Mouse (Mus musculus): Measurements from ENCODE around the gene Zfp566. TPM values are rescaled to one million over a fixed set of nuclear protein-coding genes. Genes with fewer than 3 reads are reported as not detected.

Gene Zfp566
- polyA plus RNA-seq, 1 experiment: 2.8 TPM

- TF ChIP-seq POLR2A (IDR thresholded peaks at IDR 0.05; ENCODE audit: borderline replicate concordance, low read depth, low read length): no peak
- TF ChIP-seq CTCF (IDR thresholded peaks at IDR 0.05; ENCODE audit: low read depth, low read length): no peak
- H3K4me3 ChIP-seq (ENCODE audit: insufficient read depth, low read length): no peak overlapping the region
- no peak overlapping the region for H3K27ac ChIP-seq (ENCODE audit: insufficient read depth, low read depth, low read length)
- no peaks in the 10 kb centered on the region for H3K4me1 ChIP-seq (ENCODE audit: control insufficient read depth, insufficient read depth, low read length)
These were observed 27.8 kb downstream of the Zfp566 start for GRCm38 (mm10) chr7:30062478-30062877.

DNA sequence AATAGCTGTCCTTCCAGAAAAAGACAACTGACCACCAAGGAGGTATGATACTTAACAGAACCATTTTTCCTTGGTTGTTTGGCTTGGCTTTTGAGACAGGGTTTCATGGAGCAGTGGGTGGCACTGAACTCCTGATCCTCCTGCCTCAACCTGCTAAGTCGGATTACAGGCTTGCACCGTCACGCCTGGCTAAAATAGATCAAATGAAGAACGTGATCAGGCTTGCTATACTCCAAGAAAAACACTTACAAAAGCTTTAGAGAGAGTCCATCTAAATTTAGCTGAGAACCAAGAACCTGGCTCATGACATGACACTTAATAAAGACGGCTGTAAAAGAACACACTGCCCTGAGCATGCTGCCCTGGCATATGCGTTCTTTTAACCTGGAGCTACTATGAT, 30.0 kb downstream of the Zfp566 start:
- no peaks in the 10 kb centered on the region for H3K4me1 ChIP-seq (ENCODE audit: control insufficient read depth, insufficient read depth, low read length)
- no peak overlapping the region for H3K4me3 ChIP-seq (ENCODE audit: insufficient read depth, low read length)
- TF ChIP-seq POLR2A (IDR thresholded peaks at IDR 0.05; ENCODE audit: borderline replicate concordance, low read depth, low read length) (no peak), CTCF (IDR thresholded peaks at IDR 0.05; ENCODE audit: low read depth, low read length) (no peak)
- H3K27ac ChIP-seq (ENCODE audit: insufficient read depth, low read depth, low read length): no peak overlapping the region

GRCm38 (mm10) chr7:30053591-30053990, 36.7 kb downstream of the Zfp566 start:
- Histone ChIP-seq H3K4me3 (ENCODE audit: insufficient read depth, low read length) (no peak overlapping the region), H3K4me1 (ENCODE audit: control insufficient read depth, insufficient read depth, low read length) (no peaks in the 10 kb centered on the region), H3K27ac (ENCODE audit: insufficient read depth, low read depth, low read length) (no peak overlapping the region)
- no peak for TF ChIP-seq POLR2A (IDR thresholded peaks at IDR 0.05; ENCODE audit: borderline replicate concordance, low read depth, low read length)
- no peak for TF ChIP-seq CTCF (IDR thresholded peaks at IDR 0.05; ENCODE audit: low read depth, low read length)

DNA sequence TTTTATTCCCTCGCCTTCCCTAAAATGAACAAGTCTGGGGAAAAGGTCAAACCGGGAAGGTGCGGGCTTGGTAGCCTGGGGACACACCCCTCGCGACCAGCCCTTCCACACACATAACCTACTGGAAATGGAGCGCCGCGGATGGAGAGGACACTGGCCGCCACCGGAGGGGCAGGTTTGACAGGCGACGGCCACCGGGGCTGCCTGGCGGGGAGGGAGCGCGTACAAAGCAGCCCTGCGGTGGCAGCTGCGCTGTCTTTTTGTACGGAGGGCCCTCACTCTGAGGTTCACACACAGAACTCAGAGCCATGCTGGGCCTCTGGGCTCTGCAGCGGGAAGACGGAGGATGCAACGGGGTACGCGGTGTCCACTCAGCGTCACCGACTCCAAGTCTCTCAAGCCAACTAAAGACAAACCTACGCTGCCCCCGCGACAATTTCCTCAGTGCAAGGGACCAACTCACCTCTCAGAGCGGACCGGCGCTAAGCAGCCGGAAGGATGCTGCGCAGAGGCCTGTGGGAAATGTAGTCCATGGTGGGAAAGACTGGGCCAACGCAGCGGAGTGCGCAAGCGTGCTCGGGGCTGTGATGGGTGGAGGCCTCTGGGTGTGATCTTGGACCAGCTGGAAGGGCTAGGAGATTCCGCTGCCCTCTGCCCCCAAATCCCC, 39.3 kb downstream of the Zfp566 start, which contains the start of gene Zfp14:
Gene Zfp14, minus strand, starts transcription at position 499 of the 667 bp plus-strand sequence.
- no peak for TF ChIP-seq CTCF (IDR thresholded peaks at IDR 0.05; ENCODE audit: low read depth, low read length)
- no peak; the same call in 1 of the 2 replicates for TF ChIP-seq POLR2A (IDR thresholded peaks at IDR 0.05; ENCODE audit: borderline replicate concordance, low read depth, low read length)
- H3K4me3 ChIP-seq (ENCODE audit: insufficient read depth, low read length): peak within 1 kb of the TSS; percentile 69
- H3K27ac ChIP-seq (ENCODE audit: insufficient read depth, low read depth, low read length): no peak within 1 kb of the TSS
- H3K4me1 ChIP-seq (ENCODE audit: control insufficient read depth, insufficient read depth, low read length): no peaks in the 10 kb centered on the region

DNA sequence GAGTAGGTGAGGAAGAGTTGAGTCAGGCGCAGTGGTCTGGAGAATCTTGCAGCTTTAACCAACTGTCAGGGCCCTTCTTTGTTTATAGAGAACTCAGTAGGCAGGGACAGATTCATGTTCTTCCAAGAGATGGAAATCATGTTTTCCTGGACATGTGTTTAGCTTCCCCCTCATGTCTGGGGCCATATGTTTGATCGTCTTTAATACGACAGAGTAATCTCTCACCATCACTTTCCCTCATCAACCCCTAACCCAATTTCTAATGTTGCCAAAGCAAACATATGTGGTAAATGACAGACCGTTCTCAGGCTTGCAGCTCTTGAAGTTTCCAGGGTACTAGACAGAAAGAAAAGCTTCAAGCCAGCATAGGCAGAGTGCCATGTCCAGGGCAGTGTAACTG, 42.2 kb downstream of the Zfp566 start:
- Histone ChIP-seq H3K27ac (ENCODE audit: insufficient read depth, low read depth, low read length) (no peak overlapping the region), H3K4me1 (ENCODE audit: control insufficient read depth, insufficient read depth, low read length) (peaks cover 6% of the 10 kb centered on the region), H3K4me3 (ENCODE audit: insufficient read depth, low read length) (no peak overlapping the region)
- no peak for TF ChIP-seq CTCF (IDR thresholded peaks at IDR 0.05; ENCODE audit: low read depth, low read length)
- no peak for TF ChIP-seq POLR2A (IDR thresholded peaks at IDR 0.05; ENCODE audit: borderline replicate concordance, low read depth, low read length)

GRCm38 (mm10) chr7:30044354-30044753, 46.0 kb downstream of the Zfp566 start:
- TF ChIP-seq POLR2A (IDR thresholded peaks at IDR 0.05; ENCODE audit: borderline replicate concordance, low read depth, low read length) (no peak), CTCF (IDR thresholded peaks at IDR 0.05; ENCODE audit: low read depth, low read length) (no peak)
- Histone ChIP-seq H3K4me3 (ENCODE audit: insufficient read depth, low read length) (no peak overlapping the region), H3K27ac (ENCODE audit: insufficient read depth, low read depth, low read length) (no peak overlapping the region), H3K4me1 (ENCODE audit: control insufficient read depth, insufficient read depth, low read length) (peaks cover 6% of the 10 kb centered on the region)

DNA sequence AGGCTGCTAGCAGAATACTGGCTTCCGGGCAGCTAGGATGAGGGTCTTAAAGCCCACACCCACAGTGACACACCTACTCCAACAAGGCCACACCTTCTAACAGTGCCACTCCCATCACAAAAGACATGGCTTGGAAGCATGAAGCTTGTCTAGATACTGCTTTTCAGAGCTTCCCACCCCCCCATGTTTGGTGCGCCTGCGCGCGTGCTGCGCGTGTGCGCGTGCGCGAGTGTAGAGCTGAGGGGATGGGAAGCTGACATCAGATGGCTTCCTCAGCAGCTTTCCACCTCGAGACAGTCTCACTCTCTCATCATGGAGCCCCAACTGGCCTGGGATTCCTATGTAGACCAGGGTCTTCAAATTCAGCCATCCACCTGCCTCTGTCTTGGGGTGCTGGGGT, 56.0 kb downstream of the Zfp566 start:
- Histone ChIP-seq H3K27ac (ENCODE audit: insufficient read depth, low read depth, low read length) (no peak overlapping the region), H3K4me1 (ENCODE audit: control insufficient read depth, insufficient read depth, low read length) (no peaks in the 10 kb centered on the region), H3K4me3 (ENCODE audit: insufficient read depth, low read length) (no peak overlapping the region)
- TF ChIP-seq CTCF (IDR thresholded peaks at IDR 0.05; ENCODE audit: low read depth, low read length) (no peak), POLR2A (IDR thresholded peaks at IDR 0.05; ENCODE audit: borderline replicate concordance, low read depth, low read length) (no peak)

DNA sequence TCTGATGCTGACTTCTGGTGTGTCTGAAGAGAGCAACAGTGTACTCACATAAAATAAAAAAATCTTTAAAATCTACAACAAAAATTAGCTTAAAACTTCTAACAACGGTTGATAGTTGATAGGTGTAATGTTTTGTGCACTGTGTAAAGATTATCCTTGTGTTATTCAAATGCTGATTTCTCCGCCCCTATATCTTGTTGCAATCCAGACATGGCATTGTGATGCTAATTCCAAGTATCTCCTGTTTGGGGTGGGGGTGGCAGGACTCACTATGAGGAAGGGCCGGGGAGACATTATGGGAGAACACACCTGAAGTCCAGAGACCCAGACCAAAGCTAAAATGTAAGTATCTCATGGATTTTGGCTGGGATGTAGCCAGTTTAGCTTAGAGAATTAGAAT, 58.9 kb downstream of the Zfp566 start:
- H3K27ac ChIP-seq (ENCODE audit: insufficient read depth, low read depth, low read length): no peak overlapping the region
- TF ChIP-seq POLR2A (IDR thresholded peaks at IDR 0.05; ENCODE audit: borderline replicate concordance, low read depth, low read length) (no peak), CTCF (IDR thresholded peaks at IDR 0.05; ENCODE audit: low read depth, low read length) (no peak)

GRCm38 (mm10) chr7:30030677-30031076, 59.6 kb downstream of the Zfp566 start:
- TF ChIP-seq CTCF (IDR thresholded peaks at IDR 0.05; ENCODE audit: low read depth, low read length): no peak
- TF ChIP-seq POLR2A (IDR thresholded peaks at IDR 0.05; ENCODE audit: borderline replicate concordance, low read depth, low read length): no peak
- Histone ChIP-seq H3K4me1 (ENCODE audit: control insufficient read depth, insufficient read depth, low read length) (no peaks in the 10 kb centered on the region), H3K4me3 (ENCODE audit: insufficient read depth, low read length) (no peak overlapping the region), H3K27ac (ENCODE audit: insufficient read depth, low read depth, low read length) (no peak overlapping the region)

More for the DNA sequence above, 58.9 kb downstream of the Zfp566 start:
- Histone ChIP-seq H3K4me1 (ENCODE audit: control insufficient read depth, insufficient read depth, low read length) (no peaks in the 10 kb centered on the region), H3K4me3 (ENCODE audit: insufficient read depth, low read length) (no peak overlapping the region)

GRCm38 (mm10) chr7:30028572-30028971, 61.8 kb downstream of the Zfp566 start:
- Histone ChIP-seq H3K27ac (ENCODE audit: insufficient read depth, low read depth, low read length) (no peak overlapping the region), H3K4me1 (ENCODE audit: control insufficient read depth, insufficient read depth, low read length) (no peaks in the 10 kb centered on the region), H3K4me3 (ENCODE audit: insufficient read depth, low read length) (no peak overlapping the region)
- TF ChIP-seq CTCF (IDR thresholded peaks at IDR 0.05; ENCODE audit: low read depth, low read length) (no peak), POLR2A (IDR thresholded peaks at IDR 0.05; ENCODE audit: borderline replicate concordance, low read depth, low read length) (no peak)

Other genes with a start within 250 kb of the Zfp566 start
- gene Zfp940, start 236.9 kb downstream of the Zfp566 start, polyA plus RNA-seq (2012; ENCODE audit: insufficient read depth, insufficient read length, missing spikeins): 1.4 and 2.1 TPM in 2 replicates
- gene Zfp420, start 230.5 kb downstream of the Zfp566 start, polyA plus RNA-seq (2012; ENCODE audit: insufficient read depth, insufficient read length, missing spikeins): 4.8 and 5.7 TPM in 2 replicates
- gene Zfp27, start 184.0 kb downstream of the Zfp566 start, polyA plus RNA-seq (2012; ENCODE audit: insufficient read depth, insufficient read length, missing spikeins): 3.5 and 3.8 TPM in 2 replicates
- gene Zfp383, start 182.3 kb downstream of the Zfp566 start, polyA plus RNA-seq (2012; ENCODE audit: insufficient read depth, insufficient read length, missing spikeins): 3.1 and 3.8 TPM in 2 replicates
- gene Zfp74, start 136.4 kb downstream of the Zfp566 start, polyA plus RNA-seq (2012; ENCODE audit: insufficient read depth, insufficient read length, missing spikeins): 7.2 and 8.6 TPM in 2 replicates
- gene Zfp568, start 106.6 kb downstream of the Zfp566 start, polyA plus RNA-seq (2012; ENCODE audit: insufficient read depth, insufficient read length, missing spikeins): 3.6 and 4.0 TPM in 2 replicates
- 4.1 and 5.0 TPM in 2 replicates for gene Zfp14, start 39.1 kb downstream of the Zfp566 start, polyA plus RNA-seq (2012; ENCODE audit: insufficient read depth, insufficient read length, missing spikeins)
- 3.9 and 4.6 TPM in 2 replicates for gene Zfp82, start 17.6 kb downstream of the Zfp566 start, polyA plus RNA-seq (2012; ENCODE audit: insufficient read depth, insufficient read length, missing spikeins)
- not detected in 2 replicates for gene Gm26920, start 117 bp downstream of the Zfp566 start, polyA plus RNA-seq (2012; ENCODE audit: insufficient read depth, insufficient read length, missing spikeins)
- 40.2 and 49.9 TPM in 2 replicates for gene Zfp260, start 4.2 kb upstream of the Zfp566 start, polyA plus RNA-seq (2012; ENCODE audit: insufficient read depth, insufficient read length, missing spikeins)
- 7.7 and 8.9 TPM in 2 replicates for gene Zfp382, start 31.4 kb upstream of the Zfp566 start, polyA plus RNA-seq (2012; ENCODE audit: insufficient read depth, insufficient read length, missing spikeins)
- 19.9 and 22.9 TPM in 2 replicates for gene Zfp146, start 79.2 kb upstream of the Zfp566 start, polyA plus RNA-seq (2012; ENCODE audit: insufficient read depth, insufficient read length, missing spikeins)
- 8.0 and 14.3 TPM in 2 replicates for gene Cox7a1, start 93.6 kb upstream of the Zfp566 start, polyA plus RNA-seq (2012; ENCODE audit: insufficient read depth, insufficient read length, missing spikeins)
- gene Capns1, start 108.3 kb upstream of the Zfp566 start, polyA plus RNA-seq (2012; ENCODE audit: insufficient read depth, insufficient read length, missing spikeins): 501 and 572 TPM in 2 replicates
- gene Polr2i, start 141.4 kb upstream of the Zfp566 start, polyA plus RNA-seq (2012; ENCODE audit: insufficient read depth, insufficient read length, missing spikeins): 47.6 and 50.3 TPM in 2 replicates
- gene Tbcb, start 141.7 kb upstream of the Zfp566 start, polyA plus RNA-seq (2012; ENCODE audit: insufficient read depth, insufficient read length, missing spikeins): 83.3 and 108 TPM in 2 replicates
- not detected in 2 replicates for gene Ovol3, start 145.2 kb upstream of the Zfp566 start, polyA plus RNA-seq (2012; ENCODE audit: insufficient read depth, insufficient read length, missing spikeins)
- 0.55 and 1.0 TPM in 2 replicates for gene Thap8, start 189.6 kb upstream of the Zfp566 start, polyA plus RNA-seq (2012; ENCODE audit: insufficient read depth, insufficient read length, missing spikeins)
- 21.4 and 25.8 TPM in 2 replicates for gene Wdr62, start 189.9 kb upstream of the Zfp566 start, polyA plus RNA-seq (2012; ENCODE audit: insufficient read depth, insufficient read length, missing spikeins)
- 0.49 and 1.7 TPM in 2 replicates for gene Clip3, start 201.2 kb upstream of the Zfp566 start, polyA plus RNA-seq (2012; ENCODE audit: insufficient read depth, insufficient read length, missing spikeins)
- gene Alkbh6, start 218.2 kb upstream of the Zfp566 start, polyA plus RNA-seq (2012; ENCODE audit: insufficient read depth, insufficient read length, missing spikeins): 32.8 and 39.9 TPM in 2 replicates
- 1.2 TPM in 1 of 2 replicates, not detected in the other for gene Syne4, start 224.3 kb upstream of the Zfp566 start, polyA plus RNA-seq (2012; ENCODE audit: insufficient read depth, insufficient read length, missing spikeins)
- gene E130208F15Rik, start 231.2 kb upstream of the Zfp566 start, polyA plus RNA-seq (2012; ENCODE audit: insufficient read depth, insufficient read length, missing spikeins): not detected in 2 replicates
- gene Sdhaf1, start 233.4 kb upstream of the Zfp566 start, polyA plus RNA-seq (2012; ENCODE audit: insufficient read depth, insufficient read length, missing spikeins): 4.5 and 4.6 TPM in 2 replicates

Data from bone marrow macrophage, adult 2 months (primary cell).